Mouse (Mus musculus): Measurements from ENCODE around the gene Vsnl1. TPM values are rescaled to one million over a fixed set of nuclear protein-coding genes. Genes with fewer than 3 reads are reported as not detected.

The Vsnl1 gene
- polyA plus RNA-seq, 1 experiment from 2014 or later = 30.0 TPM

- no peak overlapping the region for H3K27ac ChIP-seq (replicated peaks)
- no peak overlapping the region for H3K9ac ChIP-seq
- no peak overlapping the region for H3K4me3 ChIP-seq
- 75% methylated on average over 3 of the region's 3 CpGs for WGBS
- H3K4me2 ChIP-seq = no peak overlapping the region
- ATAC-seq (ENCODE audit: low read depth) = no peak
- H3K9me3 ChIP-seq = no peaks in the 10 kb centered on the region
- no peaks in the 10 kb centered on the region for H3K36me3 ChIP-seq
- H3K4me1 ChIP-seq (replicated peaks) = no peaks in the 10 kb centered on the region
- no peaks in the 10 kb centered on the region for H3K27me3 ChIP-seq
Measured at GRCm38 (mm10) chr12:11367099-11367765, 69.2 kb downstream of the Vsnl1 start.

GRCm38 (mm10) chr12:11364870-11365269 is 71.5 kb downstream of the Vsnl1 start:
- Histone ChIP-seq H3K4me2 (no peak overlapping the region), H3K9me3 (no peaks in the 10 kb centered on the region), H3K27me3 (no peaks in the 10 kb centered on the region), H3K4me1 (replicated peaks) (no peaks in the 10 kb centered on the region), H3K36me3 (no peaks in the 10 kb centered on the region), H3K9ac (no peak overlapping the region), H3K27ac (replicated peaks) (no peak overlapping the region), H3K4me3 (no peak overlapping the region)
- 62% methylated on average over 6 of the region's 6 CpGs for WGBS
- no peak for ATAC-seq (ENCODE audit: low read depth)

- Histone ChIP-seq H3K9me3 (no peaks in the 10 kb centered on the region), H3K4me3 (no peak overlapping the region), H3K9ac (no peak overlapping the region), H3K27ac (replicated peaks) (no peak overlapping the region), H3K4me2 (no peak overlapping the region), H3K36me3 (no peaks in the 10 kb centered on the region), H3K27me3 (no peaks in the 10 kb centered on the region), H3K4me1 (replicated peaks) (no peaks in the 10 kb centered on the region)
- no peak for ATAC-seq (ENCODE audit: low read depth)
- WGBS = 69% methylated on average over 6 of the region's 6 CpGs
Measured at GRCm38 (mm10) chr12:11362435-11362834, 74.0 kb downstream of the Vsnl1 start.

GRCm38 (mm10) chr12:11350895-11351294 is 85.5 kb downstream of the Vsnl1 start:
- H3K36me3 ChIP-seq = no peaks in the 10 kb centered on the region
- ATAC-seq (ENCODE audit: low read depth) = no peak
- H3K9ac ChIP-seq = no peak overlapping the region
- no peak overlapping the region for H3K4me2 ChIP-seq
- H3K4me3 ChIP-seq = no peak overlapping the region
- H3K9me3 ChIP-seq = no peaks in the 10 kb centered on the region
- WGBS = 35% methylated on average over 5 of the region's 5 CpGs
- no peak overlapping the region for H3K27ac ChIP-seq (replicated peaks)
- H3K4me1 ChIP-seq (replicated peaks) = peaks cover 5% of the 10 kb centered on the region; the same call in 1 of the 2 replicates
- no peaks in the 10 kb centered on the region for H3K27me3 ChIP-seq

- no peaks in the 10 kb centered on the region for H3K9me3 ChIP-seq
- WGBS = 53% methylated on average over 5 of the region's 5 CpGs
- no peak overlapping the region for H3K27ac ChIP-seq (replicated peaks)
- peaks cover 5% of the 10 kb centered on the region; the same call in 1 of the 2 replicates for H3K4me1 ChIP-seq (replicated peaks)
- no peaks in the 10 kb centered on the region for H3K27me3 ChIP-seq
- no peak for ATAC-seq (ENCODE audit: low read depth)
- no peak overlapping the region for H3K4me2 ChIP-seq
- H3K4me3 ChIP-seq = no peak overlapping the region
- no peak overlapping the region for H3K9ac ChIP-seq
- H3K36me3 ChIP-seq = no peaks in the 10 kb centered on the region
Measured at GRCm38 (mm10) chr12:11349870-11350269, 86.5 kb downstream of the Vsnl1 start.

GRCm38 (mm10) chr12:11348423-11348822 is 88.0 kb downstream of the Vsnl1 start:
- Histone ChIP-seq H3K4me2 (no peak overlapping the region), H3K27me3 (no peaks in the 10 kb centered on the region), H3K9me3 (no peaks in the 10 kb centered on the region), H3K4me1 (replicated peaks) (peaks cover 5% of the 10 kb centered on the region; the same call in 1 of the 2 replicates), H3K4me3 (no peak overlapping the region), H3K27ac (replicated peaks) (no peak overlapping the region), H3K9ac (no peak overlapping the region), H3K36me3 (no peaks in the 10 kb centered on the region)
- WGBS = 0% methylated on average over 1 of the region's 1 CpGs
- no peak for ATAC-seq (ENCODE audit: low read depth)

GRCm38 (mm10) chr12:11345963-11346362 is 90.5 kb downstream of the Vsnl1 start:
- Histone ChIP-seq H3K27ac (replicated peaks) (no peak overlapping the region), H3K4me3 (no peak overlapping the region), H3K36me3 (no peaks in the 10 kb centered on the region), H3K9me3 (no peaks in the 10 kb centered on the region), H3K4me1 (replicated peaks) (peaks cover 5% of the 10 kb centered on the region; the same call in 1 of the 2 replicates), H3K27me3 (no peaks in the 10 kb centered on the region), H3K9ac (no peak overlapping the region), H3K4me2 (no peak overlapping the region)
- 51% methylated on average over 2 of the region's 2 CpGs for WGBS
- no peak for ATAC-seq (ENCODE audit: low read depth)

GRCm38 (mm10) chr12:11342020-11342600 is 94.3 kb downstream of the Vsnl1 start:
- H3K27ac ChIP-seq (replicated peaks) = no peak overlapping the region
- no peak overlapping the region for H3K9ac ChIP-seq
- H3K9me3 ChIP-seq = no peaks in the 10 kb centered on the region
- ATAC-seq (ENCODE audit: low read depth) = no peak
- 77% methylated on average over 6 of the region's 6 CpGs for WGBS
- no peaks in the 10 kb centered on the region for H3K36me3 ChIP-seq
- no peak overlapping the region for H3K4me2 ChIP-seq
- no peaks in the 10 kb centered on the region for H3K4me1 ChIP-seq (replicated peaks)
- H3K27me3 ChIP-seq = no peaks in the 10 kb centered on the region
- H3K4me3 ChIP-seq = no peak overlapping the region

- H3K9me3 ChIP-seq = no peaks in the 10 kb centered on the region
- H3K9ac ChIP-seq = no peak overlapping the region
- H3K4me1 ChIP-seq (replicated peaks) = no peaks in the 10 kb centered on the region
- ATAC-seq (ENCODE audit: low read depth) = no peak
- no peak overlapping the region for H3K27ac ChIP-seq (replicated peaks)
- H3K4me2 ChIP-seq = no peak overlapping the region
- WGBS = 89% methylated on average over 2 of the region's 2 CpGs
- no peak overlapping the region for H3K4me3 ChIP-seq
- no peaks in the 10 kb centered on the region for H3K27me3 ChIP-seq
- H3K36me3 ChIP-seq = no peaks in the 10 kb centered on the region
Measured at GRCm38 (mm10) chr12:11338251-11338650, 98.2 kb downstream of the Vsnl1 start.

GRCm38 (mm10) chr12:11336845-11337244 is 99.6 kb downstream of the Vsnl1 start:
- no peaks in the 10 kb centered on the region for H3K4me1 ChIP-seq (replicated peaks)
- no peak overlapping the region for H3K4me2 ChIP-seq
- H3K4me3 ChIP-seq = no peak overlapping the region
- H3K27ac ChIP-seq (replicated peaks) = no peak overlapping the region
- no peaks in the 10 kb centered on the region for H3K36me3 ChIP-seq
- 44% methylated on average over 4 of the region's 4 CpGs for WGBS
- no peak for ATAC-seq (ENCODE audit: low read depth)
- H3K27me3 ChIP-seq = no peaks in the 10 kb centered on the region
- no peaks in the 10 kb centered on the region for H3K9me3 ChIP-seq
- H3K9ac ChIP-seq = no peak overlapping the region

GRCm38 (mm10) chr12:11326483-11326882 is 109.9 kb downstream of the Vsnl1 start:
- no peaks in the 10 kb centered on the region for H3K36me3 ChIP-seq
- no peak overlapping the region for H3K4me3 ChIP-seq
- WGBS = 85% methylated on average over 3 of the region's 3 CpGs
- no peak overlapping the region for H3K9ac ChIP-seq
- H3K9me3 ChIP-seq = no peaks in the 10 kb centered on the region
- no peak overlapping the region for H3K27ac ChIP-seq (replicated peaks)
- ATAC-seq (ENCODE audit: low read depth) = no peak
- H3K4me1 ChIP-seq (replicated peaks) = no peaks in the 10 kb centered on the region
- H3K27me3 ChIP-seq = no peaks in the 10 kb centered on the region
- H3K4me2 ChIP-seq = no peak overlapping the region

- H3K4me1 ChIP-seq (replicated peaks) = no peaks in the 10 kb centered on the region
- 71% methylated on average over 4 of the region's 4 CpGs for WGBS
- H3K4me2 ChIP-seq = no peak overlapping the region
- no peaks in the 10 kb centered on the region for H3K9me3 ChIP-seq
- no peaks in the 10 kb centered on the region for H3K36me3 ChIP-seq
- ATAC-seq (ENCODE audit: low read depth) = no peak
- H3K9ac ChIP-seq = no peak overlapping the region
- no peak overlapping the region for H3K27ac ChIP-seq (replicated peaks)
- no peak overlapping the region for H3K4me3 ChIP-seq
- no peaks in the 10 kb centered on the region for H3K27me3 ChIP-seq
Measured at GRCm38 (mm10) chr12:11324480-11324879, 111.9 kb downstream of the Vsnl1 start.

- ATAC-seq (ENCODE audit: low read depth) = no peak
Measured at GRCm38 (mm10) chr12:11317671-11318070, 118.7 kb downstream of the Vsnl1 start.

More at GRCm38 (mm10) chr12:11317671-11318070, 118.7 kb downstream of the Vsnl1 start:
- no peak overlapping the region for H3K27ac ChIP-seq (replicated peaks)
- H3K27me3 ChIP-seq = no peaks in the 10 kb centered on the region
- no peaks in the 10 kb centered on the region for H3K4me1 ChIP-seq (replicated peaks)
- peaks cover 37% of the 10 kb centered on the region for H3K36me3 ChIP-seq
- no peaks in the 10 kb centered on the region for H3K9me3 ChIP-seq
- no peak overlapping the region for H3K9ac ChIP-seq
- 58% methylated on average over 6 of the region's 6 CpGs for WGBS
- H3K4me2 ChIP-seq = no peak overlapping the region
- no peak overlapping the region for H3K4me3 ChIP-seq

Data from neural tube, embryonic 13.5 days (tissue).